Mouse (Mus musculus): ENCODE results near the gene Jade3. TPM values are rescaled to one million over a fixed set of nuclear protein-coding genes. Genes with fewer than 3 reads are reported as not detected.
A peak's percentile ranks its signal among the peaks of the same experiment; 100 is the strongest.

The Jade3 gene
- polyA plus RNA-seq, 1 experiment from 2014 or later, result 7.8 TPM

DNA sequence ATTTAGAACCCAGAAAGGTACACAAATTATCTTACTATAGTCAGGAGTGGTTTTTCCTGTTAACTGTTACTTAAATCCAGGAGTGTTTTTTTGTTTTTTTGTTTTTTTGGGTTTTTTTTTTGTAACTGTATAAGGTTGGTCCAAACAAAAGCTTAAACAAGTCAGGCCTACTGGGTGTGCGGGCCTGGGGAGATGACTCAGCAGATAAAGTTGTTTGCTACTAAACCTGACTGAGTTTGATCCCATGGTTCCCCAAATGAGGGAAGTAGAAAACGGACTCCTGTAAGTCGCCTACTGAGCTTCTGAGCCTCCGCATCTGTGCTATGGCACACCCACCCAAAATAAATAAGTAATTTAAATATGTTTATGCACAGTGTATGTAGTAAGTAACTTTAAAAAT is 6.0 kb upstream of the Jade3 start:
- Histone ChIP-seq H3K27ac (no peak overlapping the region), H3K27me3 (ENCODE audit: insufficient read depth, poor library complexity, severe bottlenecking) (no peaks in the 10 kb centered on the region), H3K9me3 (no peaks in the 10 kb centered on the region), H3K36me3 (no peaks in the 10 kb centered on the region), H3K4me3 (no peak overlapping the region), H3K4me1 (replicated peaks) (no peaks in the 10 kb centered on the region)
- DNase-seq (ENCODE audit: low spot score), result no peak
- 89% methylated on average over 4 of the region's 4 CpGs for WGBS

DNA sequence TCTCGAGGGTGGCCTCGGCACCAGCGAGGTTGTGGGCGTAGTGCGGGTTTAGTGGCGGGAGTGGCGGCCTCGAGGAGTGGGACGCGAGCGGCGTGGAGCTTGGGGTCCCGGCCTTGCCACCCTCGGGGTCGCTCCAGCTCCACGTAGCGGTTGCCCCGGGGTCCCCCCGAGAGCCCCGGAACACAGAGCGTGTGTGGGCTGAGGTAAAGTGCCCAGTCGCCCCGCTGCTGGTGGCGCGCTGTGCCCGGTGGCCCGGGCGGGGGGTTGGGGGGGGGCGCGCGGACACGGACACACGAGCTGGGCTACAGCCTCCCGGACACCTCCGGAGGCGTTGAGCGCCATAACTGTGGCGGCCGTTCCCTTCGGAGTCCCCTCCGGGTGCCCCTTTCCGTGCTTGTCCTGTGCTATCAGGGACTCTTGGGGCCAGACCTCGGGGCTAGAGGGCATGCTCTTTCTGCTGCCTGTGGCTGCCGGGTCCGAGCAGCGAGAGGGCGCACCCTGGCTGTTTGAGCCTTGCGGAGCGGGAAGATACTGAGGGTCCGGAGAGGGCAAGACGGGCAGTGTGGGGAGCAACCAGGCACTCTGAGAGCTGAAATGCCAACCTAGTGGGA is 456 bp downstream of the Jade3 start:
- no peaks in the 10 kb centered on the region for H3K4me1 ChIP-seq (replicated peaks)
- WGBS, result 25% methylated on average over 51 of the region's 51 CpGs
- peak; percentile 51 for DNase-seq (ENCODE audit: low spot score)
- peak overlapping the region; percentile 91 for H3K27ac ChIP-seq
- H3K27me3 ChIP-seq (ENCODE audit: insufficient read depth, poor library complexity, severe bottlenecking), result no peaks in the 10 kb centered on the region
- H3K9me3 ChIP-seq, result peaks cover 9% of the 10 kb centered on the region; the same call in 1 of the 2 replicates
- peak overlapping the region; percentile 72 for H3K4me3 ChIP-seq
- H3K36me3 ChIP-seq, result peaks cover 9% of the 10 kb centered on the region; the same call in 1 of the 2 replicates

DNA sequence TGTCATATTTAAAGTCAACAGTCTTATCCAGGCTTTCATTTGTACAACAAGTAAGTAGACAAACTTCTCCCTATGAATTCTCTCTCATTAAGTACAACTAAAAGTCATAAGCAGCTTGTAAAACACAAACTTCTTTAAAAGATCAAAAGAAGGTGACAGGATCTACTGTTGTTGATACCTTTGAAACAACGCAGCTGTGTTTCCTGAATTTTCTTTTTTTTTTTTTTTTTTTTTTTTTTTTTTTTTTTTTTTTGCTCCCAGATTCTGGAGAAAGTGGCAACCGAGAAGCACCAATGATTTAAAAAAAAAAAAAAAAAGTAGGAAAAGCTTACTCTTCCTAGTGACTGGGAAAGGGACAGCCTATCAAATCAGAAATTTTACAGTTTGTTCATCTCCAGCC is 57.7 kb downstream of the Jade3 start:
- WGBS, result 77% methylated on average over 2 of the region's 2 CpGs
- Histone ChIP-seq H3K27me3 (ENCODE audit: insufficient read depth, poor library complexity, severe bottlenecking) (no peaks in the 10 kb centered on the region), H3K27ac (no peak overlapping the region), H3K4me3 (no peak overlapping the region), H3K36me3 (0 out of 2 replicates have a peak, but pooled peaks cover 4% of the 10 kb centered on the region), H3K4me1 (replicated peaks) (no peaks in the 10 kb centered on the region), H3K9me3 (no peaks in the 10 kb centered on the region)
- no peak for DNase-seq (ENCODE audit: low spot score)

DNA sequence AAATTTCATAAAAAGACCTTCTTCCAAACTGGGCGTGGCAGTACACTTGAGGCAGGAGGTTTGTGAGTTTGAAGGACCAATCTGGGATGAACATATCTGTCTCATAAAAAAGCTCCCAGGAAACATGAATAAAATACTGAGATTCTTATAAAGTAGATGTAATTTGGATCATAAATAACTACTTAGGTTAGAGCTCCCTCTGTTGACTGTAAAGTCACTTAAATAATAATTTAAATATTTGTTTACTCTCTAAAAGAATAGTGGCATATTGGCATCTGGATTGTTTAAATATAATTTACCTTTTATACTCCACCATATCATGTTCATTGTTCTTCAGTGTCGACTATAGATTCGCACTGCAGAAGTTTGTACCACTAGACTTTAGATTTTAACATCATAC is 72.2 kb downstream of the Jade3 start:
- Histone ChIP-seq H3K9me3 (no peaks in the 10 kb centered on the region), H3K4me3 (no peak overlapping the region), H3K27ac (no peak overlapping the region), H3K4me1 (replicated peaks) (no peaks in the 10 kb centered on the region), H3K36me3 (peaks cover 18% of the 10 kb centered on the region; the same call in 1 of the 2 replicates), H3K27me3 (ENCODE audit: insufficient read depth, poor library complexity, severe bottlenecking) (no peaks in the 10 kb centered on the region)
- no peak for DNase-seq (ENCODE audit: low spot score)
- WGBS, result 84% methylated on average over 3 of the region's 3 CpGs

DNA sequence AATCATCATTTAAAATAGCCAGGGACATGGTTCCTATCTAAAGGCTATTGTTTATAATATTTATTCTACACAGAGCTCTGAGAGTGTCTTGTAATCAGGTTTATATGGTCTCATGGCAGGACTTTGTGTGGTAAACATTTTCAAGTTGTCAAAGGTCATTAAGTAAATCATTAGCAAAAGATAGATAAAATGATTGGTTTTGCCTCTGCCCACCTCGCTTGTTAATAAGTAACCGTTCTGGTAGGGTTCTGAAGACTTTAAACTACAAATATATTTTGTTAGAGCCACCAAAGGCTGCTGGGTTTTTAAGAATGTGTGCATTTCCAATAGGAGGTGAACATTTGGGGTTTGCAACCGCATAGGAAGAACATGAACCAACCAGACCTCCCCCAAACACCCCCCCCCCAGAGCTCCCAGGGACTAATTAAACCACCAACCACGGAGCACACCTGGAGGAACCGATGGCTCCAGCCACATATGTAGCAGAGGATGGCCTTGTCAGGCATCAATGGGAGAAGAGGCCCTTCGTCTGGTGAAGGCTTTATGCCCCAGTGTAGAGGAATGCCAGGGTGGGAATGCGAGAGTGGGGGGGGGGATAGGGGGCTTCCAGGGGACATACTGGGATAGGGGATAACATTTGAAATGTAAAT is 94.9 kb downstream of the Jade3 start:
- DNase-seq (ENCODE audit: low spot score), result no peak
- Histone ChIP-seq H3K27ac (no peak overlapping the region), H3K36me3 (peaks cover 22% of the 10 kb centered on the region), H3K4me1 (replicated peaks) (no peaks in the 10 kb centered on the region), H3K9me3 (no peaks in the 10 kb centered on the region), H3K4me3 (no peak overlapping the region), H3K27me3 (ENCODE audit: insufficient read depth, poor library complexity, severe bottlenecking) (no peaks in the 10 kb centered on the region)
- 87% methylated on average over 7 of the region's 7 CpGs for WGBS

DNA sequence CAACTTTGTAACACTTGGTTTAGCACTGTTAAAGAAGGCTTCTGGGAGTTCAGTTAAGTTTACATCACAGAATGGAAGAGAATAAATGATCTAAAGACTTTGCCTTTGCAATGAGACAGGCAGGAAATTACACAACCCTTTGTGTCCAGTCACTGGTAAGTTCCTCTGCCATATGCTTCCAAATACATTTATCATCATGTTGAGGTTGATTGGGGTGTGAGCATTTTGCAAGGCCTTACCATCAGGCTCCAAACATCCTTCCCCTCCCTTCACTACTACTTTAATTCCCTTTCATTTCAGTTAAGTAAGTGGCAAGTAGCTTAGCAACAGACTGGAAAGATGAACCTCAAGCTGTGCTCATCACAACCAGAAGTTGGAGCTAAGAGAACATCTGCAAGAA is 96.1 kb downstream of the Jade3 start:
- DNase-seq (ENCODE audit: low spot score), result no peak
- H3K27ac ChIP-seq, result no peak overlapping the region
- peaks cover 17% of the 10 kb centered on the region for H3K36me3 ChIP-seq
- H3K4me3 ChIP-seq, result no peak overlapping the region
- H3K9me3 ChIP-seq, result no peaks in the 10 kb centered on the region
- no peaks in the 10 kb centered on the region for H3K27me3 ChIP-seq (ENCODE audit: insufficient read depth, poor library complexity, severe bottlenecking)
- H3K4me1 ChIP-seq (replicated peaks), result no peaks in the 10 kb centered on the region

DNA sequence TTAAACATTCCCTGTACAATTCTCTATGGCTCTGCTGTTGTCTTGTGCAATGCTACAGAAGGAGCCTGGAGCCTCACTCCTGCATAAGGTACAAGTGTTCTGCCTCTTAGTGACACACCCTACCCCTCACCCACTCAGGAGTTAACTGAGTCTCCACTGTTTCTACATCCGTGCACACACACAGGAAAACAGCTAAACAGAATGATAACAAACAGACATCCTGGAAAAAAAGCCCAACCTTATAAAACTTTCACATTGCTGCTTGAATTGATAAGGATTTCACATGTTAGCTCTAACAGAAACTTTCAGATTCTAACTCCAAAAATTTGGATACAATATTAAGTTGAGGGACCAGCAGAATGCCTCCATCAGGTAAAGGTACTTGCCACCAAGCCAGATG is 107.1 kb downstream of the Jade3 start:
- 39% methylated on average over 1 of the region's 1 CpGs for WGBS
- Histone ChIP-seq H3K4me1 (replicated peaks) (no peaks in the 10 kb centered on the region), H3K4me3 (no peak overlapping the region), H3K27ac (no peak overlapping the region), H3K36me3 (no peaks in the 10 kb centered on the region), H3K27me3 (ENCODE audit: insufficient read depth, poor library complexity, severe bottlenecking) (no peaks in the 10 kb centered on the region), H3K9me3 (no peaks in the 10 kb centered on the region)
- DNase-seq (ENCODE audit: low spot score), result no peak

DNA sequence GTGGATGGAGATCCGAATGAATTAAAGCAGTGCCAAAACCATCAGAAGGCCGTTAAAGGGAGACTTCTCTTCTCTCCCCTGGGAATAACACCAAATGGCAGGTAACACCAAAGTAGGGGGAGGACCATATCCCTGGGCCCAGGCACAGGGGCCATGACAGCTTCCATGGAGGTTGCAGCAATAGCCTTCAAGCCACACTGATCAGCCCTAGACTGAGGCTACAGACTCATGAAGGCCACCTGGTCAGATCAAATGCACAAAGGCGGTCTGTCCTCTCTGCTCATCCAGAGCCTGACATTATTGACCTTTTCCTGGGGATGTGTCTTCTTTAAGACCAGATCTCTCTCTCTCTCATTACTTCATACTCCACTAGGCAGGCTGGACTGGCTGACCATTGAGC is 118.4 kb downstream of the Jade3 start:
- Histone ChIP-seq H3K36me3 (no peaks in the 10 kb centered on the region), H3K4me3 (no peak overlapping the region), H3K27me3 (ENCODE audit: insufficient read depth, poor library complexity, severe bottlenecking) (no peaks in the 10 kb centered on the region), H3K4me1 (replicated peaks) (0 out of 2 replicates have a peak, but pooled peaks cover 3% of the 10 kb centered on the region), H3K27ac (no peak overlapping the region), H3K9me3 (no peaks in the 10 kb centered on the region)
- 83% methylated on average over 3 of the region's 3 CpGs for WGBS
- no peak for DNase-seq (ENCODE audit: low spot score)

DNA sequence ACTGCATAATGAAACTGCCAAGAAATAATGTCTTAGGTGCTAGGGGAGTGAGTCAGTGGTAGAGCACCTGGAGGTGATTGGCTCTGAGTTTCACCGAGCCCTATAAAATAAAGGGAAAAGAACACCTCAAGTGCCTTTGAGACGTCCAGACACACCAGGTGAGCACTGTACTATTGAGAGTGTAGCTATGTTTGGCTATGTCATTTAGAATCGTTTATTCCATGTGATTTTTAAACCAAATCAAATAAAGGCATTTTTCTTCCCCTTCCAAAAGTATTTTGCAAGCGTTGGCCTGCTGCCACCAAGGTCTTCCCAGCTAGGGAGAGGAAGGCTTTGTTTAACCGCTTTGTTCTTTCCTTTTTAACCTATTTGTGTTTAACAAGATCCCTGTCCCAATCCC is 122.1 kb downstream of the Jade3 start:
- Histone ChIP-seq H3K4me1 (replicated peaks) (0 out of 2 replicates have a peak, but pooled peaks cover 3% of the 10 kb centered on the region), H3K9me3 (no peaks in the 10 kb centered on the region), H3K36me3 (no peaks in the 10 kb centered on the region), H3K4me3 (peak overlapping the region; percentile 49), H3K27me3 (ENCODE audit: insufficient read depth, poor library complexity, severe bottlenecking) (no peaks in the 10 kb centered on the region), H3K27ac (no peak overlapping the region)
- 64% methylated on average over 5 of the region's 5 CpGs for WGBS
- DNase-seq (ENCODE audit: low spot score), result no peak

DNA sequence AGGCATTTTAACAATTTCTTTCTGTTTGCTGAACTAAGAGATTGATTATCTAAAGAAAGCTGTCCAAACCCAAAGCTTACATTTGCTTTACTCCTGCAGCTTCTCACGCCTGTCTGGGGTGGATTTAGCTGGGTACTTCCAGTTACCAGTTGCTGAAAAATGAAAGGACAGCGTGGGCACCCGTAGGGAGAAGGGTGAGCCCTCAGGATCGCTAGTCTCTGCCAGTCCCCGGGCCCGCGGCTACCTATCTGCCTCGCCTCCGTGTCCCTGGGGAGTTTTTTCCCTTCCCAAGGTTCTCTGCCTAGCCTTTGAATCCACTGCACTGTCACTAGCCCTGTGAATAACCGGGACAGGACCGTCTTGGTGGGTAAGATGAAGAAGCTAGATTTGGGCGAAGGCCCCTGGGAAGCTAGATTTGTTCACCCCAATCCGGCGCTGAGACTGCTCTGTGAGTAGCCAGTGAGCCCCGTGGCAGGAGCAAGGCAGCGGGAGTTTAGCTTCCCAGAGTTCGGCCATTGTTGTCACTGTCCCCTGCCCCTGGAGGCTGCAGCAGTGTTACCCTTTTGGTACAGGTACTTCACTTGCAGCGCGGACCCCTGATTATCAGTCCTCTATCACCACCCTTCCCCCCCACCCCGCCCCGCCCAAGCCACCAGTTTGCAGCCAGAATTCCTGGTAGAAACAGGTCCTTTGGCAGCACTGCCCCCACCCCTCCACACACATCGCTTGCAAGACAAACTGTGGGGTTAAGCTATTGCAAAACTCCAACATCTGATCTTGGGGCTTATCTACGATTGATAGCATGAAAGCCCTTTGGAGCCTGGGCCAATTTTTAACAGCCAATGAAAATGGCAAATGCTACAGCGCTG is 122.8 kb downstream of the Jade3 start:
- H3K36me3 ChIP-seq, result no peaks in the 10 kb centered on the region
- H3K4me1 ChIP-seq (replicated peaks), result 0 out of 2 replicates have a peak, but pooled peaks cover 3% of the 10 kb centered on the region
- 26% methylated on average over 24 of the region's 24 CpGs for WGBS
- no peaks in the 10 kb centered on the region for H3K9me3 ChIP-seq
- peak overlapping the region; percentile 67; the same call in 1 of the 2 replicates for H3K27ac ChIP-seq
- DNase-seq (ENCODE audit: low spot score), result peak; percentile 16
- H3K4me3 ChIP-seq, result peak overlapping the region; percentile 49
- no peaks in the 10 kb centered on the region for H3K27me3 ChIP-seq (ENCODE audit: insufficient read depth, poor library complexity, severe bottlenecking)

DNA sequence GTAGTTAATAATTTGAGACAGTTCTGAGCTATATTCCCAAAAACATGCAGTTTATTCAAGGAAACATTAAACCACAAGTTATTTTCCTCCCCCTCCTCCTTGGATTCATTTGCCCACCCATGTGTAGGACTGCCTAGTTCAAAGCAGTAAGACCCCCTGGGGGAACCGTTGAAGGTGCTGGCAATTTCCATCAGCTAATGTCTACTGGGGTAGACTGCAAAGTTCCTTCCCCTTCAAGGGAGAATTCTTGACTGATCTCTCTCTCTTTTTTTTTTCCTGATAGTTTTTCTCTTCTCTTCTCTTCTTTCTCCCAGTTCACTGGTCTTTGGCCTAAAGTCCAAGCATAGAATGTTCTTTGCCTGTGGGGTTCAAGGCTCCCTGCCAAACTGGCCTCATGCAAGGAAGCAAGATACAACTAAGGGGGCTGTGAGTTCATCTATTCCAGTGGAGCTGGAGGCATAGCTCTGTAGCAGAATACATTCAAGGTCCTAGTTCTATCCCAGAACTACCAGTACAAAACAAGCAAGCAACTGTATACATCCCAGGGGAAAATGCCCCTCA is 123.5 kb downstream of the Jade3 start:
- Histone ChIP-seq H3K4me3 (peak overlapping the region; percentile 49; the same call in 1 of the 2 replicates), H3K27me3 (ENCODE audit: insufficient read depth, poor library complexity, severe bottlenecking) (no peaks in the 10 kb centered on the region), H3K9me3 (no peaks in the 10 kb centered on the region), H3K4me1 (replicated peaks) (0 out of 2 replicates have a peak, but pooled peaks cover 3% of the 10 kb centered on the region), H3K36me3 (no peaks in the 10 kb centered on the region), H3K27ac (no peak overlapping the region)
- 35% methylated on average over 1 of the region's 1 CpGs for WGBS
- no peak for DNase-seq (ENCODE audit: low spot score)

DNA sequence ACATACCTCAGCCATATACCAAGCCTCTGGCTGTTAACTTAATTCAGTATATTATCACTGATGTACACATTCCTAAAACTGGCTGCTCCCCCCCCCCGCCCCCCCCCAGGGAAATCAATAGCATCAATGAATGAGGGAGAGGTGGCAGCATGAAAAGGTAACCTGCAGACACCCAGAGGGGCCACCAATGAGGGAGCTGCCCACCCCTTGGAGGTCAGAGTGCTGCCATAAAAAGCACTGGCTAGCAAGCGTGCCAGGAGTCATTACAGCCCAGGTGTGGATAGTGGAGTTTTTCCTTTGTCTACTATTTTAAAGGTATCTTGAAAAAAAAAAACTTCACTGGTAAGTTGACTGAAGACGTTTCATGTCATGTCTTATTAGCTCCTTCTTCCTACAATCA is 124.0 kb downstream of the Jade3 start, which contains the start of gene Rgn:
Gene Rgn, plus strand, starts transcription at position 256 of the 400 bp plus-strand sequence.
- Histone ChIP-seq H3K9me3 (no peaks in the 10 kb centered on the region), H3K4me3 (peak within 1 kb of the TSS; percentile 49), H3K27me3 (ENCODE audit: insufficient read depth, poor library complexity, severe bottlenecking) (no peaks in the 10 kb centered on the region), H3K4me1 (replicated peaks) (0 out of 2 replicates have a peak, but pooled peaks cover 3% of the 10 kb centered on the region), H3K27ac (no peak within 1 kb of the TSS), H3K36me3 (no peaks in the 10 kb centered on the region)
- DNase-seq (ENCODE audit: low spot score), result no peak
- WGBS, result 81% methylated on average over 3 of the region's 3 CpGs
